Mouse (Mus musculus) layer of hippocampus, adult 9-11 months (tissue): ENCODE results near the gene Srp68.
A peak's percentile ranks its signal among the peaks of the same experiment; 100 is the strongest.

Experiments used
- DNase-seq: peaks from one replicate; pipeline ENCODE4 v3.0.0; 2022

The Srp68 gene

GRCm38 (mm10) chr11:116274045-116274666, at the start of gene Srp68:
Gene Srp68, minus strand, starts transcription at chr11:116274217.
- DNase-seq = peak; percentile 92

GRCm38 (mm10) chr11:116318719-116319659, 45.0 kb upstream of the Srp68 start:
- DNase-seq = peak; percentile 69

- no peak for DNase-seq
Measured at GRCm38 (mm10) chr11:116312359-116312758, 38.3 kb upstream of the Srp68 start.

GRCm38 (mm10) chr11:116311169-116311568, 37.2 kb upstream of the Srp68 start:
- DNase-seq = no peak

DNA sequence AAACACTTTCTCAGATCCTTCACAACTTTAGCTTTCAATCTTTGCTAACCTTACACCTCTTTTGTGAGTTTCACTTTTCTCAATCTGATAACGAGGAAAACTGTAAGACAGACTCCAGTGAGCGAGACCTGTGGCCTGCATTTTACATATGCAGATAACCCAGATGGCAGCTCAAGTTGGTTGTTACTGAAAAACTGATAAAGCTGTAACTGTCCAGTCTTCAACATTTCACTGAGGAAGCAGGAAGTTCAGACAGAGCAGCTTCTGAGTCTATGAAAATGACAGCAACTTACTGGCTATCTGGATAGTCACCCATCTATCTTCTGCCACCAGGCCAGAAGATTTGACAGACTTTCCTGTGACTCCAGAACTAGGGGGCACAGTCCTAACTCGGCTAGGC, 35.6 kb upstream of the Srp68 start:
- DNase-seq = no peak

- no peak for DNase-seq
Measured at GRCm38 (mm10) chr11:116307762-116308531, 33.9 kb upstream of the Srp68 start.

DNA sequence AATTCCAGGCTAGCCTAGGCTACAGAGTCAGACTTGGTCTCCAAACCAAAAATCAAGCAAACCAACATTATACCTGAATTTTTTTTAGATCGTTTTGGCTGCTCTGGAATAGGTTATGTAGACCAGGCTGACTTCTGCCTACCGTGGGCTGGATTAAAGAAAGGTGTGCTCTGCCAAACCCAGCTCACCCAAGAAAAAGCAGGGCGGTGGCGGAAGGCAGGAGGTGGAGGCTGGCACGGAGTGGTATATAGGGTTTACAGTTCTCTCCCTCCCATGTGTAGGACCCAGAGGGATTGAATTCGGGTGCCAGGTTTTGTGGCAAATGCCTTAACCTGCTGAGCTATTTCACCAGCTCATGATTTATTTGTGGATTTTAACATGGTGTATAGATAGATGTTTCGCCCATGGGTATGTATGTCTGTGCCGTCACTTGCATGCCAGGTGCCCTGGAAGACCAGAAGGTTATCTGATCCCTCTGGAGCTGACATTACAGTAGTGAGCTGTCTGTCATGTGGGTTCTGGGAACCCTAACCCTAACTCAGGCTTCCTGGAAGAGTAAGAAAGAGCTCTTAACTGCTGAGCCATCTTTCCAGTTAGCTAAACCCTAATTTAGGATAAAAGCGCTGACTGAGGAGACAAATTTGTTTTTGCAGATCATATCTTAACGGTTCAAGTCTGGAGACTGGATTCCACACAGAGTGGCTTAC, 33.2 kb upstream of the Srp68 start, which contains the start of gene Exoc7:
Gene Exoc7 (minus strand): TSS at position 215 of the 707 bp plus-strand sequence.
- no peak for DNase-seq

GRCm38 (mm10) chr11:116306126-116306982, 32.3 kb upstream of the Srp68 start:
- DNase-seq = peak; percentile 92

- no peak for DNase-seq
Measured at GRCm38 (mm10) chr11:116305423-116305822, 31.4 kb upstream of the Srp68 start.

GRCm38 (mm10) chr11:116298621-116299020, 24.6 kb upstream of the Srp68 start:
- DNase-seq = no peak

- DNase-seq = no peak
Measured at GRCm38 (mm10) chr11:116298221-116298620, 24.2 kb upstream of the Srp68 start.

DNA sequence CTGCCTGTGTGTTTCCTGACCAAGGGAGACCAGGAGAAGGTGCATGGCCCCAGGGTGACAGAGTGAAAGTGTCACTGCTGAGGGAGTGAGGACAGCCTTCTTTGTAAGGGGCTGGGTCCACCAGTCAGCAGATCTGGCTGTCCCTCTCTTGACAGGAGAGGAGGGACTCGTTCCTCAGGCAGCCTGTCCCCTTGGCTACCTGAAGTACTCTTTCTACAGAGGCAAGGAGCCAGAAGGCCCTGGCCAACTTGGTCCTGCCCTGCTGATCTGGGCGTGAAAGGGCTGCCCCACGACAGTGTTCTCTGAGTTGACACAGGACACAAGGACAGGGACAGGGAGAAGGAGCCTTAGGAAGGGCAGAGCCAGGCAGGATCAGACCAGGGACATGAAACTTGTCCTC, 23.0 kb upstream of the Srp68 start:
- no peak for DNase-seq

- DNase-seq = no peak
Measured at GRCm38 (mm10) chr11:116296191-116296734, 22.2 kb upstream of the Srp68 start.

- DNase-seq = no peak
Measured at GRCm38 (mm10) chr11:116294319-116294718, 20.3 kb upstream of the Srp68 start.

GRCm38 (mm10) chr11:116293538-116294137, 19.6 kb upstream of the Srp68 start:
- no peak for DNase-seq

GRCm38 (mm10) chr11:116292401-116292800, 18.4 kb upstream of the Srp68 start:
- no peak for DNase-seq

- DNase-seq = no peak
Measured at GRCm38 (mm10) chr11:116290556-116290955, 16.5 kb upstream of the Srp68 start.

GRCm38 (mm10) chr11:116287351-116287750, 13.3 kb upstream of the Srp68 start:
- no peak for DNase-seq

DNA sequence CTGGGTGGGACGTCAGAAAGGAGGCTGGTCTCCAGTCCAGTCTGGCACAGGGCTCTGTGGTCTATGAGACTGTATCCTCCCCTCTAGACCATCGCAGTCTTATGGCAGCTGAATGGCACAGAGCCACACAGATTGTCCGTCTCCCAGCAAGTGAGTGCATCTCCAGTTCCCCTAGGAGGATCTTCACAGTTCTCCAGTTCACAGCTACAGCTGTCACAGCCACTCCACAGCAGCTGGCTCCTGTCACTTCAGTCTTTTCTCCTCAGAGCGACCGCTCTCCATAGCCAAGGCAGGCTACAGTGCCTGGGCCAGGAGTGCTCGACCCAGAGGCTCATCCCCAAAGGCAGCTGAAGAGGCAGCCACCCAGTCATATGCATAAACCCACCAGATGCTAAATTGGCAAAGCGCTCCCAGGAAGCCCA, 11.8 kb upstream of the Srp68 start:
- DNase-seq = no peak

DNA sequence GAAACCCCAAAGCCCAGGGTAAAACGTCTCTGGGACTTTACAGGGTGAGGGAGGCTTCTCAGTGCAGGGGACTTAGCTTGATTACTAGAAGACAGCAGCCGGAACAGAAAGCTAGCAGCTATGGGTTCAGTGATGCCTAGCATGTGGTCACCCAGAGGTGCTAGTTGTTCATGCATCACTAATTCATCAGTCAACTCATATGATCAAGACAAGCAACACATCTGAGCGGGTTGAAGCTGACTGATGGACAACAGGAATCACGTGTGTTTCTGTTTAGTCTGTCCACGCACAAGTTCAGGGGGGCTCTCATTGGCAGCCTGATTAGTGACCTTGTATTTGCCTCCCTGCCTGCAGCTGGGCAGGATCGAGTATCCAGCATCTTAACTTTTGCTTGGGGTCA, 10.0 kb upstream of the Srp68 start:
- DNase-seq = no peak
